Mouse (Mus musculus): ENCODE results near the gene Vmn2r3.
"Not testable (repeated sequence)": the region's sequence is repeated elsewhere in the genome, so short reads cannot be mapped to it uniquely, and the experiment has no call there.

- TF ChIP-seq CTCF (IDR thresholded peaks at IDR 0.05; ENCODE audit: borderline replicate concordance, extremely low read depth, insufficient read depth, insufficient read length); POLR2A (IDR thresholded peaks at IDR 0.05; ENCODE audit: borderline replicate concordance, extremely low read depth, insufficient read depth, insufficient read length, poor library complexity, severe bottlenecking): not testable (repeated sequence)
Measured at GRCm38 (mm10) chr3:64250461-64250860, 39.0 kb downstream of the Vmn2r3 start.
